Mouse (Mus musculus): ENCODE results near the gene Grin3b. TPM values are rescaled to one million over a fixed set of nuclear protein-coding genes. Genes with fewer than 3 reads are reported as not detected.

The Grin3b gene
- not detected for polyA plus RNA-seq (2014; fragmentation: Illumina TruSeq; extraction: RNeasy Lipid Tissue Mini Kit (QIAGEN cat#74804); ENCODE audit: low read depth, low replicate concordance)

GRCm38 (mm10) chr10:79970415-79971182, at the start of gene Grin3b:
Gene Grin3b (plus strand): TSS chr10:79970715.

GRCm38 (mm10) chr10:79920958-79921535, 49.5 kb upstream of the Grin3b start, which contains the start of gene R3hdm4:
Gene R3hdm4 (minus strand): TSS chr10:79921208.

GRCm38 (mm10) chr10:79926491-79927323, 43.8 kb upstream of the Grin3b start, which contains the start of gene Arid3a:
Gene Arid3a (plus strand): TSS chr10:79927043.

GRCm38 (mm10) chr10:79959847-79960601, 10.5 kb upstream of the Grin3b start, which contains the start of gene Wdr18:
Gene Wdr18 (plus strand): TSS chr10:79960152.

GRCm38 (mm10) chr10:79984195-79984816, 13.8 kb downstream of the Grin3b start, which contains the start of gene Tmem259:
Gene Tmem259 (minus strand): TSS chr10:79984330.

GRCm38 (mm10) chr10:79988506-79989271, 18.2 kb downstream of the Grin3b start, which contains the start of gene Cnn2:
Gene Cnn2 (plus strand): TSS chr10:79988584.

GRCm38 (mm10) chr10:79996272-79997033, 25.9 kb downstream of the Grin3b start, which contains the start of gene Abca7:
Gene Abca7 (plus strand): TSS chr10:79996494.

GRCm38 (mm10) chr10:80016511-80016910, 46.0 kb downstream of the Grin3b start, which contains the start of gene Arhgap45:
Gene Arhgap45 (plus strand): TSS chr10:80016653.

Other genes starting within 250 kb of the Grin3b start
- gene Polrmt, start 224.1 kb upstream of the Grin3b start, polyA plus RNA-seq (2014; fragmentation: Illumina TruSeq; extraction: RNeasy Lipid Tissue Mini Kit (QIAGEN cat#74804); ENCODE audit: low read depth, low replicate concordance) = 0.82 TPM
- gene Fgf22, start 215.6 kb upstream of the Grin3b start, polyA plus RNA-seq (2014; fragmentation: Illumina TruSeq; extraction: RNeasy Lipid Tissue Mini Kit (QIAGEN cat#74804); ENCODE audit: low read depth, low replicate concordance) = not detected
- gene Rnf126, start 203.8 kb upstream of the Grin3b start, polyA plus RNA-seq (2014; fragmentation: Illumina TruSeq; extraction: RNeasy Lipid Tissue Mini Kit (QIAGEN cat#74804); ENCODE audit: low read depth, low replicate concordance) = 0.73 TPM
- gene Fstl3, start 193.4 kb upstream of the Grin3b start, polyA plus RNA-seq (2014; fragmentation: Illumina TruSeq; extraction: RNeasy Lipid Tissue Mini Kit (QIAGEN cat#74804); ENCODE audit: low read depth, low replicate concordance) = 2.5 TPM
- not detected for gene Prss57, start 179.8 kb upstream of the Grin3b start, polyA plus RNA-seq (2014; fragmentation: Illumina TruSeq; extraction: RNeasy Lipid Tissue Mini Kit (QIAGEN cat#74804); ENCODE audit: low read depth, low replicate concordance)
- 0.69 TPM for gene Palm, start 177.1 kb upstream of the Grin3b start, polyA plus RNA-seq (2014; fragmentation: Illumina TruSeq; extraction: RNeasy Lipid Tissue Mini Kit (QIAGEN cat#74804); ENCODE audit: low read depth, low replicate concordance)
- gene Misp, start 149.7 kb upstream of the Grin3b start, polyA plus RNA-seq (2014; fragmentation: Illumina TruSeq; extraction: RNeasy Lipid Tissue Mini Kit (QIAGEN cat#74804); ENCODE audit: low read depth, low replicate concordance) = 12.8 TPM
- gene Ptbp1, start 116.3 kb upstream of the Grin3b start, polyA plus RNA-seq (2014; fragmentation: Illumina TruSeq; extraction: RNeasy Lipid Tissue Mini Kit (QIAGEN cat#74804); ENCODE audit: low read depth, low replicate concordance) = 91.3 TPM
- not detected for gene Prtn3, start 96.2 kb upstream of the Grin3b start, polyA plus RNA-seq (2014; fragmentation: Illumina TruSeq; extraction: RNeasy Lipid Tissue Mini Kit (QIAGEN cat#74804); ENCODE audit: low read depth, low replicate concordance)
- not detected for gene Plppr3, start 96.1 kb upstream of the Grin3b start, polyA plus RNA-seq (2014; fragmentation: Illumina TruSeq; extraction: RNeasy Lipid Tissue Mini Kit (QIAGEN cat#74804); ENCODE audit: low read depth, low replicate concordance)
- gene Elane, start 84.5 kb upstream of the Grin3b start, polyA plus RNA-seq (2014; fragmentation: Illumina TruSeq; extraction: RNeasy Lipid Tissue Mini Kit (QIAGEN cat#74804); ENCODE audit: low read depth, low replicate concordance) = not detected
- 0.88 TPM for gene Cfd, start 79.9 kb upstream of the Grin3b start, polyA plus RNA-seq (2014; fragmentation: Illumina TruSeq; extraction: RNeasy Lipid Tissue Mini Kit (QIAGEN cat#74804); ENCODE audit: low read depth, low replicate concordance)
- 0.19 TPM for gene Med16, start 61.8 kb upstream of the Grin3b start, polyA plus RNA-seq (2014; fragmentation: Illumina TruSeq; extraction: RNeasy Lipid Tissue Mini Kit (QIAGEN cat#74804); ENCODE audit: low read depth, low replicate concordance)
- gene Gm26602, start 59.9 kb upstream of the Grin3b start, polyA plus RNA-seq (2014; fragmentation: Illumina TruSeq; extraction: RNeasy Lipid Tissue Mini Kit (QIAGEN cat#74804); ENCODE audit: low read depth, low replicate concordance) = not detected
- gene Kiss1r, start 53.7 kb upstream of the Grin3b start, polyA plus RNA-seq (2014; fragmentation: Illumina TruSeq; extraction: RNeasy Lipid Tissue Mini Kit (QIAGEN cat#74804); ENCODE audit: low read depth, low replicate concordance) = 0.35 TPM
- gene R3hdm4, start 49.5 kb upstream of the Grin3b start, polyA plus RNA-seq (2014; fragmentation: Illumina TruSeq; extraction: RNeasy Lipid Tissue Mini Kit (QIAGEN cat#74804); ENCODE audit: low read depth, low replicate concordance) = 21.3 TPM
- gene Arid3a, start 43.7 kb upstream of the Grin3b start, polyA plus RNA-seq (2014; fragmentation: Illumina TruSeq; extraction: RNeasy Lipid Tissue Mini Kit (QIAGEN cat#74804); ENCODE audit: low read depth, low replicate concordance) = 2.5 TPM
- gene Wdr18, start 10.6 kb upstream of the Grin3b start, polyA plus RNA-seq (2014; fragmentation: Illumina TruSeq; extraction: RNeasy Lipid Tissue Mini Kit (QIAGEN cat#74804); ENCODE audit: low read depth, low replicate concordance) = 0.79 TPM
- 0.22 TPM for gene Tmem259, start 13.6 kb downstream of the Grin3b start, polyA plus RNA-seq (2014; fragmentation: Illumina TruSeq; extraction: RNeasy Lipid Tissue Mini Kit (QIAGEN cat#74804); ENCODE audit: low read depth, low replicate concordance)
- gene Cnn2, start 17.9 kb downstream of the Grin3b start, polyA plus RNA-seq (2014; fragmentation: Illumina TruSeq; extraction: RNeasy Lipid Tissue Mini Kit (QIAGEN cat#74804); ENCODE audit: low read depth, low replicate concordance) = 4.2 TPM
- 0.41 TPM for gene Abca7, start 25.8 kb downstream of the Grin3b start, polyA plus RNA-seq (2014; fragmentation: Illumina TruSeq; extraction: RNeasy Lipid Tissue Mini Kit (QIAGEN cat#74804); ENCODE audit: low read depth, low replicate concordance)
- not detected for gene Arhgap45, start 45.9 kb downstream of the Grin3b start, polyA plus RNA-seq (2014; fragmentation: Illumina TruSeq; extraction: RNeasy Lipid Tissue Mini Kit (QIAGEN cat#74804); ENCODE audit: low read depth, low replicate concordance)
- gene Polr2e, start 69.1 kb downstream of the Grin3b start, polyA plus RNA-seq (2014; fragmentation: Illumina TruSeq; extraction: RNeasy Lipid Tissue Mini Kit (QIAGEN cat#74804); ENCODE audit: low read depth, low replicate concordance) = 0.63 TPM
- 21.4 TPM for gene Gpx4, start 76.5 kb downstream of the Grin3b start, polyA plus RNA-seq (2014; fragmentation: Illumina TruSeq; extraction: RNeasy Lipid Tissue Mini Kit (QIAGEN cat#74804); ENCODE audit: low read depth, low replicate concordance)
- 1.6 TPM for gene Sbno2, start 134.9 kb downstream of the Grin3b start, polyA plus RNA-seq (2014; fragmentation: Illumina TruSeq; extraction: RNeasy Lipid Tissue Mini Kit (QIAGEN cat#74804); ENCODE audit: low read depth, low replicate concordance)
- gene Stk11, start 145.1 kb downstream of the Grin3b start, polyA plus RNA-seq (2014; fragmentation: Illumina TruSeq; extraction: RNeasy Lipid Tissue Mini Kit (QIAGEN cat#74804); ENCODE audit: low read depth, low replicate concordance) = 6.7 TPM
- 0.50 TPM for gene Atp5d, start 167.9 kb downstream of the Grin3b start, polyA plus RNA-seq (2014; fragmentation: Illumina TruSeq; extraction: RNeasy Lipid Tissue Mini Kit (QIAGEN cat#74804); ENCODE audit: low read depth, low replicate concordance)
- gene Cbarp, start 170.1 kb downstream of the Grin3b start, polyA plus RNA-seq (2014; fragmentation: Illumina TruSeq; extraction: RNeasy Lipid Tissue Mini Kit (QIAGEN cat#74804); ENCODE audit: low read depth, low replicate concordance) = not detected
- gene Midn, start 177.6 kb downstream of the Grin3b start, polyA plus RNA-seq (2014; fragmentation: Illumina TruSeq; extraction: RNeasy Lipid Tissue Mini Kit (QIAGEN cat#74804); ENCODE audit: low read depth, low replicate concordance) = 13.1 TPM
- 23.0 TPM for gene Cirbp, start 195.3 kb downstream of the Grin3b start, polyA plus RNA-seq (2014; fragmentation: Illumina TruSeq; extraction: RNeasy Lipid Tissue Mini Kit (QIAGEN cat#74804); ENCODE audit: low read depth, low replicate concordance)
- not detected for gene 1600002K03Rik, start 202.2 kb downstream of the Grin3b start, polyA plus RNA-seq (2014; fragmentation: Illumina TruSeq; extraction: RNeasy Lipid Tissue Mini Kit (QIAGEN cat#74804); ENCODE audit: low read depth, low replicate concordance)
- 0.79 TPM for gene Efna2, start 208.8 kb downstream of the Grin3b start, polyA plus RNA-seq (2014; fragmentation: Illumina TruSeq; extraction: RNeasy Lipid Tissue Mini Kit (QIAGEN cat#74804); ENCODE audit: low read depth, low replicate concordance)

All from sigmoid colon, adult 10 weeks (tissue).